Mouse (Mus musculus) CD4-positive helper T cell, adult 2 months (primary cell): Measurements from ENCODE around the gene Ripor3.

Experiments
- DNase-seq: peaks from one replicate; pipeline ENCODE4 v3.0.0-alpha.2; 2012; ENCODE audit warnings: low read depth, missing footprints, low spot score

The Ripor3 gene

GRCm38 (mm10) chr2:167954928-167955327 lies 55.5 kb downstream of the Ripor3 start:
- no peak for DNase-seq

- DNase-seq = no peak
These were observed 56.6 kb downstream of the Ripor3 start for GRCm38 (mm10) chr2:167953819-167954218.

- DNase-seq = peak; percentile 40
These were observed 58.9 kb downstream of the Ripor3 start for GRCm38 (mm10) chr2:167951301-167952211.

- DNase-seq = no peak
These were observed 59.7 kb downstream of the Ripor3 start for GRCm38 (mm10) chr2:167950681-167951080.

- DNase-seq = no peak
These were observed 60.6 kb downstream of the Ripor3 start for GRCm38 (mm10) chr2:167949808-167950207.

GRCm38 (mm10) chr2:167949250-167949649 lies 61.2 kb downstream of the Ripor3 start:
- peak; percentile 53 for DNase-seq

GRCm38 (mm10) chr2:167948557-167948956 lies 61.9 kb downstream of the Ripor3 start:
- no peak for DNase-seq

GRCm38 (mm10) chr2:167948047-167948446 lies 62.4 kb downstream of the Ripor3 start:
- no peak for DNase-seq

GRCm38 (mm10) chr2:167947251-167947650 lies 63.2 kb downstream of the Ripor3 start:
- DNase-seq = no peak

- no peak for DNase-seq
These were observed 65.0 kb downstream of the Ripor3 start for GRCm38 (mm10) chr2:167945451-167945850.

- DNase-seq = no peak
These were observed 66.2 kb downstream of the Ripor3 start for GRCm38 (mm10) chr2:167944193-167944592.

GRCm38 (mm10) chr2:167942926-167943633 lies 67.3 kb downstream of the Ripor3 start:
- peak; percentile 86 for DNase-seq

GRCm38 (mm10) chr2:167942199-167942925 lies 68.1 kb downstream of the Ripor3 start:
- DNase-seq = peak; percentile 73

- DNase-seq = peak; percentile 54
These were observed 68.7 kb downstream of the Ripor3 start for GRCm38 (mm10) chr2:167941745-167942176.

- DNase-seq = no peak
These were observed 69.1 kb downstream of the Ripor3 start for GRCm38 (mm10) chr2:167941320-167941719.

GRCm38 (mm10) chr2:167940636-167941035 lies 69.8 kb downstream of the Ripor3 start:
- peak; percentile 62 for DNase-seq

- no peak for DNase-seq
These were observed 70.6 kb downstream of the Ripor3 start for GRCm38 (mm10) chr2:167939632-167940399.

GRCm38 (mm10) chr2:167939204-167939603 lies 71.2 kb downstream of the Ripor3 start:
- DNase-seq = no peak

GRCm38 (mm10) chr2:167938786-167939185 lies 71.6 kb downstream of the Ripor3 start:
- peak; percentile 61 for DNase-seq

- DNase-seq = no peak
These were observed 74.5 kb downstream of the Ripor3 start for GRCm38 (mm10) chr2:167935956-167936355.

- DNase-seq = no peak
These were observed 77.0 kb downstream of the Ripor3 start for GRCm38 (mm10) chr2:167933397-167933796.
